Mouse (Mus musculus) CD4-positive, CD25-positive, alpha-beta regulatory T cell, adult 2 months (primary cell): ENCODE data around the gene Treml1.
A peak's percentile ranks its signal among the peaks of the same experiment; 100 is the strongest.

Source experiments
- DNase-seq: peaks from one replicate; pipeline ENCODE4 v3.0.0-alpha.2; 2012; ENCODE audit warnings: low read depth, low spot score

Gene Treml1

DNA sequence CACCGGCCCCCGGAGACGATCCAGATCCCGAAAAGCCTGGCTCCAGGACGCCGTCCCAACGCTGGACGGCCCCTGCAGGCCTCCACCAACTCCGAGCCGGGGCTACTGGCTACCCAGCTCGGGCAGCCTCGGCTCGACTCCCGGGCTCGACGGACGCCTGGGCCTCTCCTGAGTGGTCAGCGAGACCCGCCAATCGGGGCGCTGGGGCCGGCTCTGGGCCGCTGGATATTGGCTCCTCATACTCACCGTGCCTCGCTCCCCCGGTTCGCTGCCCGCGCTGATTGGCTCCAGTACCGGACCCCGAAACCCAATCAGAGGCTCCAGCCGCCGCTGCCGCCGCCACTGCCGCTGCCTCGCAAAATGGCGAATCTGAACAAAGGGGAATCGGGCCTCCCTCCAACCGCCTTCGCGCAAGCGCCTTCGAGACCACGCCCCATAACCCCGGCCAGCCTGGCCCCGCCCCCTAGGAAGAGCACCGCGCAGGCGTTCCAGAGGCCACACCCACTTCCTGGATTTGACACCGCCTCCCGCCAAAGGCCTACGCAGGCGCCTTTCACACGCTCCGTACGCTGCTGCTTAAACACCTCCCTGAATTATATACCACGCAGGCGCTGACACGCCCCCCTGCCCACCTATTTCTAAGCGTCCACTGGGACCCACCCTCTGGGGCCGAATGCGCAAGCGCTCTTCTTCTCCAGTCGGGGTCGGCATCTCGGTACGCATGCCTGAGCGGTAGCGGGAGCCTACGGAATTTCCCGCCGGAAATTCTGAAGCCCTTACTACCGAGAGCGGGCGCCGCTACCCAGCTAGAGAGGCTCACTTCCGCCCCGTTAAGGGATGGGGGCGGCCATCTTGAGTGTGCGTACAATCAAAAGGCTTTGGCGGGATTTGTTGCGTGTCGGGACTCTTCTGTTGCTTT is 49.9 kb downstream of the Treml1 start, which contains the start of the genes Nfya and Oard1:
TSS of gene Nfya (minus strand) at position 527 of the 919 bp plus-strand sequence.
TSS of gene Oard1 (plus strand) at position 635 of the 919 bp plus-strand sequence.
- peak; percentile 100 for DNase-seq

DNA sequence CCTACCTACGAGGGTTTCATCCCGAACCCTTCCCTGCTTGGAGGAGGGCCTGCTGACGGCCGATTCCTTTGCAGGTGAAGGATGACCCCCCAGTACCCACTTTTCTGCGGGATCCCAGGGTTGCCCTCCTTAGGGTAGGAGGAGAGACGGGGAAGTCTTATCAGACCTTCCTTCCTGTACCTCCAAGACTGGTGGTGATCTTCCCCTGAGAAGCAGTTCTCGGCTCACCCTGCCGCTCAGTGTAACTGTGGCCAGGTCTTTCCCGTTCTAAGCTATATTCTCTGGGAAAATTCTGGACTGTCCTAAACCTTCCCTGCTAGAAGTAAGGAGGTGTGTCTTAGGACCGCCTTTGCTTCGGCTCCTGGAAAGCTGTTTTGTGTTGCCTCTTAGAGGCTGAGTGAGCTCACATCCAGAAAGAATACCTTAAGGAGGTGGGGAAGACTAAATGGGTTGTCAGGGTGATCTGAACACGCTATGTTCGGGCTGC is 50.6 kb downstream of the Treml1 start:
- DNase-seq = no peak

DNA sequence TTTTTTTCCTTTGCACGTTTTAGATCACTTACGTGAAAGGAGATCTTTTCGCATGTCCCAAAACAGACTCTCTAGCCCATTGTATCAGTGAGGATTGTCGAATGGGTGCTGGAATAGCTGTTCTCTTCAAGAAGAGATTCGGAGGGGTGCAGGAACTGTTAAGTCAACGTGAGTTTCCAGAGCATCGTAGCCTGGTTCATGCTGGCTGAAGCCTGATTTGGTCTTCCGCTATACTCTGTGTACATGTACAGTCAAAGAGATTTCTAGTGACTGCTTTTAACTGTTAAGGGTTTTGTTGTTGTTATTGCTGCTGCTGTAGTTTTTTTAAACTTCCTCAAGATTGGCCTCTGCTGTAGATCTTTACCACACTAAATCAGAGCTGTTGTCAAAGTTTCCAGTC is 51.5 kb downstream of the Treml1 start:
- peak; percentile 56 for DNase-seq

DNA sequence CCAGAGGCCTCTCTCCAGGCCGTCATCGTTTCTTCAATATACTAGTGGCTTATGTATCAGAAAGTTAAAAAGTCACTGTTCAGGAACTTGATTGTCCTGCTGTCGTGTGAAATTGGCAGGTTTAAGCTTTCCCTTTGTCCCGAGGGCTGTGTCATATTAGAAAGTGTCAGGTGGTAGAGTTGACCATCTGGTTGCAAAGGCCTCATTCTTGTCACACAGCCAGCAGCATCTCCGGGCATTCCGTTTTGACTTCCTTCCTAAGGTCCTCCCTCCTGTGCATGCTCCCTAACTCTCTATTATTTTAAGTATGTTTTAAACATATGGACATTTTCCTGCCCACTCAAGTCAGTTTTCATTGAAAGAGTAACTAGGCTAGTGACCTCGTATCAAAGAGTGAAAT is 56.3 kb downstream of the Treml1 start:
- no peak for DNase-seq
